Mouse (Mus musculus) embryonic facial prominence, embryonic 11.5 days (tissue): ENCODE measurements around the gene Phlpp1. TPM values are rescaled to one million over a fixed set of nuclear protein-coding genes. Genes with fewer than 3 reads are reported as not detected.

ENCODE experiments used
- ATAC-seq: fragments of 200-750 bp; cut with Nextera tagmentation; replicated peaks from 2 replicates; pipeline ENCODE4 v1.8.0; 2017; ENCODE audit warnings: low read depth; ENCODE audit not compliant: insufficient number of reproducible peaks, low FRiP score, low TSS enrichment
- DNase-seq: peaks from one replicate; pipeline ENCODE4 v3.0.0-alpha.2; 2015; ENCODE audit warnings: low spot score
- H3K27ac ChIP-seq: fragments of 300-500 bp; sonication (generic); replicated peaks from 2 replicates; pipeline ENCODE4 v1.5.1; 2014; ENCODE audit warnings: mild to moderate bottlenecking, low read depth, low read length, control low read depth
- H3K27me3 ChIP-seq: fragments of 300-500 bp; sonication (generic); 2 replicates; pipeline ENCODE4 v1.6.1; 2014; ENCODE audit warnings: mild to moderate bottlenecking, low read length, moderate library complexity, mixed read lengths; ENCODE audit not compliant: control insufficient read depth, insufficient read depth
- H3K36me3 ChIP-seq: fragments of 300-500 bp; sonication (generic); replicated peaks from 2 replicates; pipeline ENCODE4 v1.6.1; 2014; ENCODE audit warnings: low read depth, mild to moderate bottlenecking, low read length, moderate library complexity, mixed read lengths; ENCODE audit not compliant: control insufficient read depth, insufficient read depth
- H3K4me1 ChIP-seq: fragments of 300-500 bp; sonication (generic); 2 replicates; pipeline ENCODE4 v1.6.1; 2014; ENCODE audit warnings: low read length, mixed read lengths; ENCODE audit not compliant: control insufficient read depth, insufficient read depth
- H3K4me2 ChIP-seq: fragments of 300-500 bp; sonication (generic); 2 replicates; pipeline ENCODE4 v1.6.1; 2014; ENCODE audit warnings: low read depth, mild to moderate bottlenecking, control low read depth, low read length, moderate library complexity
- H3K4me3 ChIP-seq: fragments of 300-500 bp; sonication (generic); 2 replicates; pipeline ENCODE4 v1.5.1; 2014; ENCODE audit warnings: low read depth, low read length, control low read depth
- H3K9ac ChIP-seq: fragments of 300-500 bp; sonication (generic); replicated peaks from 2 replicates; pipeline ENCODE4 v1.6.1; 2014; ENCODE audit warnings: mild to moderate bottlenecking, control low read depth, low read length
- H3K9me3 ChIP-seq: fragments of 300-500 bp; sonication (generic); replicated peaks from 2 replicates; pipeline ENCODE4 v1.6.1; 2016; ENCODE audit warnings: mild to moderate bottlenecking, low read length, inconsistent platforms, mixed read lengths; ENCODE audit not compliant: control insufficient read depth
- WGBS: fragments of 180-500 bp; shearing (Covaris S2); extraction: QIAGEN DNeasy Blood & Tissue Kit; methylation state at CpG from one replicate; pipeline ENCODE4 v1.1.7; 2014; 5-methylcytosine and 5-hydroxymethylcytosine counted together
- polyA plus RNA-seq: library from polyadenylated mRNA; unstranded; fragments of >200 nt; fragmentation: Nextera tagmentation; extraction: Ambion mirVana; gene quantifications from 2 replicates; pipeline ENCODE4 v1.2.1, GENCODE M21; 2014

Phlpp1 gene
- 3.8 and 4.2 TPM in 2 replicates for polyA plus RNA-seq

DNA sequence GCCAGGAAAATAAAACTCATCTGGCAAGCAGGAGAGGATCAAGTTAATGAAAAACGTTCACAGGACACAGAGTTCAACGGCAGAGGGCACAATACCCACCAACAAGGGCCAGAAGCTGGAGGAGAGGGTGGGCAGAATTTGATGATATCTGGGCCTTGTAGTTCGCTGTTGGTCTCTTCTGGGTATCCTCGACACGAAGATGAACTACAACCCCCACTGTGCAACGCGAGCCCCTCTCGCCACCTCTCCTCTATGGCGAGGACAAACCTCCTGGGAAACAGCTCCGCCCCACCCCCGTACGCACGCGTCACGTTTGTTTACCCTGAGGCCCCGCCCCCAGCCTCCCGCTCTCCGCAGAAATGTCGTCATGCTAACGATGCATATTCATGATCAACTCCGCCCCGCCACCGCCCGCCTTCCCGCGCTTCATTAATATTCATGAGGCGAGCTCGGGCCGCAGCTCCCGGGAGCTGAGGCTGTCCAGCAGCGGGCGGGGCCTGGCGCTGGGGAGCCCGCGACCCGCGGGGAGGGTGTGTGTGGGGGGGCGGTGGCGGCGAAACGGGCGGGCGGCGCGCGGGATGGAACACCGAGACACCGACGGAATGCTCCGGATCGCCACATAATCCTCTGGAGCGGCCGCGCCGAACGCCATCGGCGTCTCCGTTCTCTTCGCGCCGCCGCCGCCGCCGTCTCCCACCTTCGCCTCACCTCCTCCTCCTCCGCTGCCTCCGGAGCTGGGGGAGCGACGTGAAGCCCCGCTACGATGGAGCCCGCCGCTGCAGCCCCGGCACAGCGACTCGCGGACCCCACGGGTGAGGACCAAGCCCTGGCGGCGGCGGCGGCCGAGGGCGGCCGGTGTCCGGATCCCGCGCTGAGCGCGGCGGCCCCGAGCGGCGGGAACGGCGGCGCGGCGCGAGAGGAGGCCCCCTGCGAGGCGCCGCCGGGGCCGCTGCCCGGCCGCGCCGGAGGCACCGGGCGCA lies at the start of gene Phlpp1:
Phlpp1 (plus strand) TSS at position 512 of the 980 bp plus-strand sequence.
- H3K9me3 ChIP-seq, result no peaks in the 10 kb centered on the region
- H3K36me3 ChIP-seq, result no peaks in the 10 kb centered on the region
- DNase-seq (peak; percentile 100), ATAC-seq (peak; percentile 98)
- H3K9ac ChIP-seq, result peak within 1 kb of the TSS; percentile 89
- peak within 1 kb of the TSS; percentile 83 for H3K4me3 ChIP-seq
- peak within 1 kb of the TSS; percentile 87 for H3K4me2 ChIP-seq
- WGBS, result under 1% methylated on average over 68 of the region's 113 CpGs
- H3K4me1 ChIP-seq, result peaks cover 4% of the 10 kb centered on the region; the same call in 1 of the 2 replicates
- H3K27ac ChIP-seq, result peak within 1 kb of the TSS; percentile 67
- H3K27me3 ChIP-seq, result no peaks in the 10 kb centered on the region

DNA sequence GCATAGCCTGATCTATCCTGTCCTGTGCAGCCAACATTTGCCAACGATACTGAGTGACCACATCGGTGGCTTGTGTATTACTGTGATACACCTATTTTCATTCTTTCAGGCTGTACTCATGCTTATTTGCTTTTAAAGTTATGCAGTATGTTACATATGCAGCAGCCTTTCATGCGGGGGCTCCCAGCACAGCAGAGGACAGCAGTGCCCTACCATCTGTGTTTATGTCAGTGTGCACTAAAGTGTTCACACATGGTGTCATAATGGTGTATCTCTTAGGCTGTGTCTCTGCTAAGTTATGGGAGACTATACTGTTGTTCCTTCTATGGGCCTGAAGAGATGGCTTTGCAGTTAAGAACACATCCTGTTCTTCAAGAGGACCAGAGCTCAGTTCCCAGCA lies 45.0 kb upstream of the Phlpp1 start:
- Histone ChIP-seq H3K27me3 (no peaks in the 10 kb centered on the region), H3K4me2 (no peak overlapping the region), H3K4me1 (no peaks in the 10 kb centered on the region), H3K9me3 (no peaks in the 10 kb centered on the region), H3K9ac (no peak overlapping the region), H3K27ac (no peak overlapping the region), H3K36me3 (no peaks in the 10 kb centered on the region), H3K4me3 (no peak overlapping the region)
- no peak for ATAC-seq
- 90% methylated on average over 3 of the region's 3 CpGs for WGBS
- no peak for DNase-seq

- no peak overlapping the region for H3K9ac ChIP-seq
- H3K4me3 ChIP-seq, result no peak overlapping the region
- DNase-seq (no peak), ATAC-seq (peak; percentile 82)
- no peaks in the 10 kb centered on the region for H3K36me3 ChIP-seq
- H3K4me2 ChIP-seq, result no peak overlapping the region
- H3K9me3 ChIP-seq, result no peaks in the 10 kb centered on the region
- H3K27ac ChIP-seq, result no peak overlapping the region; the same call in 1 of the 2 replicates
- no peaks in the 10 kb centered on the region for H3K4me1 ChIP-seq
- 65% methylated on average over 4 of the region's 4 CpGs for WGBS
- no peaks in the 10 kb centered on the region for H3K27me3 ChIP-seq
These were observed 39.7 kb upstream of the Phlpp1 start for GRCm38 (mm10) chr1:106131697-106132349.

GRCm38 (mm10) chr1:106132350-106132700 lies 39.2 kb upstream of the Phlpp1 start:
- DNase-seq, result peak; percentile 26
- Histone ChIP-seq H3K9me3 (no peaks in the 10 kb centered on the region), H3K27me3 (no peaks in the 10 kb centered on the region), H3K36me3 (no peaks in the 10 kb centered on the region), H3K4me3 (no peak overlapping the region), H3K27ac (no peak overlapping the region; the same call in 1 of the 2 replicates), H3K4me2 (no peak overlapping the region), H3K9ac (no peak overlapping the region), H3K4me1 (no peaks in the 10 kb centered on the region)
- ATAC-seq, result peak; percentile 35
- 34% methylated on average over 4 of the region's 4 CpGs for WGBS

- Histone ChIP-seq H3K36me3 (no peaks in the 10 kb centered on the region), H3K9me3 (no peaks in the 10 kb centered on the region), H3K4me2 (no peak overlapping the region), H3K27ac (no peak overlapping the region), H3K4me1 (no peaks in the 10 kb centered on the region), H3K27me3 (no peaks in the 10 kb centered on the region), H3K9ac (no peak overlapping the region), H3K4me3 (no peak overlapping the region)
- 92% methylated on average over 2 of the region's 2 CpGs for WGBS
- DNase-seq, result no peak
- ATAC-seq, result no peak
These were observed 32.9 kb upstream of the Phlpp1 start for GRCm38 (mm10) chr1:106138691-106139090.

DNA sequence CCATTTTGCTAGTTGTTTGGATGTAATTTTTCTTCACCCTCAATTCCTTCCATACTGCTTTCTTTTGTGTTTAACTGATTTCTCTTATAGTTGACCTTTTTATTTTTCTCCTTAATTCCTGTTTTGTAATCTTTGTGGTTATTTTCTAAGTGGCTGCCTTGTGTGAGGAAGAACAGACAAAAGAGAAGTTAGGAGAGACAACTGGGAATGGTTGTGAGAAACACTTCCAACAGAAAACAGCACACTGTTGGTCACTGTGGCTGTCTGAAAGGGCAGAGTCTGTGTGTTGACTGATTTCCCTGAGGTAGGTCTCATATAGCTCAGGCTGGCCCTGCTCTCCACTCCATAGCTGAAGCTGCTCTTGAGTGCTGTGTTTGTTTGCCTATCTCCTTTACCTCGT lies 32.4 kb upstream of the Phlpp1 start:
- Histone ChIP-seq H3K27ac (no peak overlapping the region), H3K4me2 (no peak overlapping the region), H3K9me3 (no peaks in the 10 kb centered on the region), H3K36me3 (no peaks in the 10 kb centered on the region), H3K27me3 (no peaks in the 10 kb centered on the region), H3K9ac (no peak overlapping the region), H3K4me3 (no peak overlapping the region), H3K4me1 (no peaks in the 10 kb centered on the region)
- ATAC-seq (no peak), DNase-seq (no peak)
- 52% methylated on average over 1 of the region's 1 CpGs for WGBS

GRCm38 (mm10) chr1:106142010-106142409 lies 29.5 kb upstream of the Phlpp1 start:
- DNase-seq (no peak), ATAC-seq (no peak)
- Histone ChIP-seq H3K9me3 (no peaks in the 10 kb centered on the region), H3K27me3 (no peaks in the 10 kb centered on the region), H3K9ac (no peak overlapping the region), H3K4me3 (no peak overlapping the region), H3K27ac (no peak overlapping the region), H3K4me2 (no peak overlapping the region), H3K36me3 (no peaks in the 10 kb centered on the region), H3K4me1 (no peaks in the 10 kb centered on the region)
- WGBS, result 92% methylated on average over 1 of the region's 1 CpGs

- ATAC-seq (no peak), DNase-seq (no peak)
- Histone ChIP-seq H3K4me1 (no peaks in the 10 kb centered on the region), H3K27ac (no peak overlapping the region), H3K27me3 (no peaks in the 10 kb centered on the region), H3K4me2 (no peak overlapping the region), H3K9ac (no peak overlapping the region), H3K4me3 (no peak overlapping the region), H3K9me3 (no peaks in the 10 kb centered on the region), H3K36me3 (no peaks in the 10 kb centered on the region)
- 95% methylated on average over 2 of the region's 2 CpGs for WGBS
These were observed 27.0 kb upstream of the Phlpp1 start for GRCm38 (mm10) chr1:106144534-106144933.
